Mouse (Mus musculus): ENCODE measurements at regions not wholly inside any gene's neighbourhood (a gene's known extent, or its start where the extent isn't known, plus 50 kb on each side); places are given as distances from the start of the nearest gene placed in this dataset.

- Histone ChIP-seq H3K36me3 (ENCODE audit: control insufficient read depth, insufficient read depth, low read length) (no peaks in the 10 kb centered on the region), H3K27ac (ENCODE audit: low read length) (no peak overlapping the region), H3K9ac (ENCODE audit: low read length) (no peak overlapping the region), H3K4me3 (ENCODE audit: low read length) (no peak overlapping the region), H3K4me1 (replicated peaks; ENCODE audit: control insufficient read depth, insufficient read depth, low read length) (no peaks in the 10 kb centered on the region), H3K4me2 (ENCODE audit: low read depth, low read length) (no peak overlapping the region), H3K27me3 (ENCODE audit: control insufficient read depth, insufficient read depth, low read depth, low read length) (no peaks in the 10 kb centered on the region), H3K9me3 (ENCODE audit: control insufficient read depth, low read length) (no peaks in the 10 kb centered on the region)
- no peak for ATAC-seq (ENCODE audit: low read depth)
Measured at GRCm38 (mm10) chr2:22165919-22166318, 61.4 kb upstream of the Myo3a start.

All from lung, embryonic 16.5 days (tissue).